Mouse (Mus musculus) neural tube, embryonic 11.5 days (tissue): ENCODE measurements around the gene Pnpla6. TPM values are rescaled to one million over a fixed set of nuclear protein-coding genes. Genes with fewer than 3 reads are reported as not detected.

Experiments
- ATAC-seq: fragments of 200-750 bp; cut with Nextera tagmentation; 2 replicates; pipeline ENCODE4 v1.8.0; 2017; ENCODE audit warnings: moderate number of reproducible peaks, mild to moderate bottlenecking, moderate TSS enrichment, moderate library complexity; ENCODE audit not compliant: insufficient read depth, low FRiP score, low TSS enrichment
- DNase-seq: peaks from one replicate; pipeline ENCODE4 v3.0.0-alpha.2; 2015; ENCODE audit warnings: low spot score
- H3K27ac ChIP-seq: fragments of 300-500 bp; sonication (generic); 2 replicates; pipeline ENCODE4 v1.5.1; 2014; ENCODE audit warnings: low read depth, mild to moderate bottlenecking, low read length
- H3K27me3 ChIP-seq: fragments of 300-500 bp; sonication (generic); 2 replicates; pipeline ENCODE4 v1.6.1; 2014; ENCODE audit warnings: mild to moderate bottlenecking, low read length, mixed read lengths; ENCODE audit not compliant: control insufficient read depth, insufficient read depth
- H3K36me3 ChIP-seq: fragments of 300-500 bp; sonication (generic); 2 replicates; pipeline ENCODE4 v1.6.1; 2014; ENCODE audit warnings: mild to moderate bottlenecking, low read length, moderate library complexity, mixed read lengths; ENCODE audit not compliant: control insufficient read depth, insufficient read depth
- H3K4me1 ChIP-seq: fragments of 300-500 bp; sonication (generic); 2 replicates; pipeline ENCODE4 v1.6.1; 2014; ENCODE audit warnings: low read length, mixed read lengths; ENCODE audit not compliant: control insufficient read depth, insufficient read depth
- H3K4me2 ChIP-seq: fragments of 300-500 bp; sonication (generic); 2 replicates; pipeline ENCODE4 v1.6.1; 2014; ENCODE audit warnings: low read depth, mild to moderate bottlenecking, moderate library complexity
- H3K4me3 ChIP-seq: fragments of 300-500 bp; sonication (generic); 2 replicates; pipeline ENCODE4 v1.5.1; 2014; ENCODE audit warnings: low read depth, low read length
- H3K9ac ChIP-seq: fragments of 300-500 bp; sonication (generic); 2 replicates; pipeline ENCODE4 v1.6.1; 2014; ENCODE audit warnings: mild to moderate bottlenecking, low read length
- H3K9me3 ChIP-seq: fragments of 300-500 bp; sonication (generic); 2 replicates; pipeline ENCODE4 v1.6.1; 2016; ENCODE audit warnings: low read length; ENCODE audit not compliant: control insufficient read depth
- WGBS: fragments of 180-500 bp; shearing (Covaris S2); extraction: QIAGEN DNeasy Blood & Tissue Kit; methylation state at CpG from one replicate; pipeline ENCODE4 v1.1.7; 2014; 5-methylcytosine and 5-hydroxymethylcytosine counted together
- polyA plus RNA-seq: library from polyadenylated mRNA; unstranded; fragments of >200 nt; fragmentation: Nextera tagmentation; extraction: Ambion mirVana; gene quantifications from 2 replicates; pipeline ENCODE4 v1.2.1, GENCODE M21; 2014

Pnpla6 gene
- 17.9 and 20.7 TPM in 2 replicates for polyA plus RNA-seq

DNA sequence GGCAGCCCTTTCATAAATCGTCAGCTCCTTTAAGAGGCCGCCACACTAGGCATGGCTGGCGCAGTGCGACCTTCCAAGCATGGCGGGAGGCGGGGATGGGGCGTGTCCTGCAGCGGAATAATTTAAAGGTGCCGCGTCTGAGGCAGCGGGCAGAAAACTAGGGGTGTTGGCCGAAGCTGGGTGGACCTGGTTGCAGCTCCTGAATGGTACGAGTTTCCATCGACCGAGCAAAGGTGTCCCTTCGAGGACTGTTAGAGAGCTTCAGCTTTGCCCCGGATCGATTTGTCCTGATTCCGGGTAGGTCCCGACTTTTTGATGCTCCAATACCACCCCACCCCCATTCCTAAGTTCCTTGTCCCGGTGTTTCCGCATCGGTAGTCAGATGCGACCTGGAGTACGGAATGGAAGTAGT is at the start of gene Pnpla6:
Pnpla6 (plus strand) TSS at position 125 of the 412 bp plus-strand sequence.
- no peaks in the 10 kb centered on the region for H3K4me1 ChIP-seq
- 1% methylated on average over 25 of the region's 25 CpGs for WGBS
- H3K4me2 ChIP-seq = peak within 1 kb of the TSS; percentile 98

DNA sequence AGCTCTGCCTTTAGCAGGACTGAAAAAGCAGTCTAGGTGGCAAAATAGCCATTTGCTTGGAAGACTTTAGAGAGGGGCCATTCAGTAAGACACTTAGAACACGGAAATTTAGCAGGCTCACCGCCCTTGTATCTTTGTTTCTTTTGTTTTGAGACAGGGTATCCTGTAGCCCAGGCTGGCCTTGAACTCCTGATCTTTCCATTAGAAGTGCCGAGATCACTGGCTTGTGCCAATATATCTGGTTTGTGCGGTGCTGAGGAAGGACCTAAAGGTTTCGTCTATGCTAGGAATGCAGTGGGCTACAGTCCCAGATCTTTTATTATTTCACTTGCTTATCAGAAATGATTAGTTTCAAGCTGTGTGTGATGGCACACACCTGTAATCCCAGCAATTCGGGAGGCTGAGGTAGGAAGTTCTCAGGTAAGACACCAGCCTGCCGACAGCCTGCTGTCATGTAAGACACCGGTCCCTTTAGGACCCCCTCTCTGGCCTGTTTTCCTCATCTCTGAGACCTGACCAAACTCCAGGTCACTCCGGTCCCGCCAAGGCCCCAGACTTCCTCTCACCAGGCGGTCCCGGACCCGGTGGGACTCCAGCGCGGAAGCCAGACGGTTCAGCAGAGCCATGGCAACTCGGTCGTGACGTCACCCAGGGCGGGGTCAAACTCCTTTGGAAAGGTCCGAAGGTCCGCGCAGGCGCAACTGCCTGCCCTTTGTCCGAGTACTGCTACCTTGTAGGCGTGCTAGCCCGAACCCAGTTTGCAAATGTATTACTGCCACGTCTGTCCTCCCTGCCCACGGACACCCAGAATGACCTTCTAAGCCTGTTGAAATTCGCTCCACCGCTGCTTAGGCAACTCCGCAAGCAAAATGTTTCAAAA is 47.9 kb upstream of the Pnpla6 start, which contains the start of gene Pex11g:
Pex11g (minus strand) TSS at position 675 of the 880 bp plus-strand sequence.
- 9% methylated on average over 32 of the region's 32 CpGs for WGBS
- ATAC-seq (peak; percentile 93), DNase-seq (peak; percentile 98)
- Histone ChIP-seq H3K4me2 (peak within 1 kb of the TSS; percentile 65), H3K9ac (peak within 1 kb of the TSS; percentile 70), H3K4me3 (peak within 1 kb of the TSS; percentile 37), H3K9me3 (no peaks in the 10 kb centered on the region), H3K4me1 (peaks cover 5% of the 10 kb centered on the region; the same call in 1 of the 2 replicates), H3K36me3 (no peaks in the 10 kb centered on the region), H3K27me3 (no peaks in the 10 kb centered on the region), H3K27ac (peak within 1 kb of the TSS; percentile 74)

More for the DNA sequence above, at the start of gene Pnpla6:
- H3K9me3 ChIP-seq = no peaks in the 10 kb centered on the region
- no peaks in the 10 kb centered on the region for H3K27me3 ChIP-seq
- H3K9ac ChIP-seq = peak within 1 kb of the TSS; percentile 48
- DNase-seq = peak; percentile 86
- peak within 1 kb of the TSS; percentile 54 for H3K4me3 ChIP-seq
- H3K27ac ChIP-seq = 0 out of 2 replicates have a peak within 1 kb of the TSS, but pooled peaks have one; percentile 20
- H3K36me3 ChIP-seq = peaks cover 3% of the 10 kb centered on the region
- peak; percentile 72 for ATAC-seq

DNA sequence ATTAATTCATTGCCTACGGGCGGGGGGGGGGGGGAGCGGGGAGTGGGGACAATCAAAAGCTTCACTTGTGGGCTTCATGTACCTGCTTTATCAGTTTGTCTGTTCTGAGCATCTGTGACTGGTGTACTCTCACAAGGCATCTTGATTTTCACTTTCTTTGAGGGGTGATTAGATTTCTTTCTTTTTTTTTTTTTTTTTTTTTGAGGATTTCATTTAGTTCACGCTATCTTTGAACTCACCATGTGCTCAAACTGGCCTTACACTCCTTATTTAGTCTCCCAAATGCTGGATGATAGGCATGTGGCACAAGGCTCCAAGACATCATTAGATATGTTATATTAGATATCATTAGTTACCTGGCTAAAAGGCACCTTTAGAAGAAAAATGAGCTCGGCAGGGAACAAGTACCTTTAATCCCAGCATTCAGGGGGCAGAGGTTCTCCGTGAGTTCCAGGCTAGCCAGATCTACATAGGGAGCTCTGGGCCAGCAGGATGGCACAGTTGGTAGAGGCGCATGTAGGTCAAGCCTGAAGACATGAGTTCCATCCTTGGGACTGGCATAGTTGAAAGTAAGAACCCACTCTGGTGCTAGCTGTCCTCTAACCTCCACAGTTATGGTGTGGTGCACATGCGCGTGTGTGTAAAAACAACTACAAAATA is 47.2 kb upstream of the Pnpla6 start:
- Histone ChIP-seq H3K9ac (peak overlapping the region; percentile 70), H3K36me3 (no peaks in the 10 kb centered on the region), H3K4me1 (peaks cover 5% of the 10 kb centered on the region; the same call in 1 of the 2 replicates), H3K27ac (peak overlapping the region; percentile 74), H3K4me3 (peak overlapping the region; percentile 37), H3K9me3 (no peaks in the 10 kb centered on the region), H3K27me3 (no peaks in the 10 kb centered on the region), H3K4me2 (peak overlapping the region; percentile 65)
- WGBS = 57% methylated on average over 9 of the region's 9 CpGs
- DNase-seq (no peak), ATAC-seq (peak; percentile 14; the same call in 1 of the 2 replicates)

DNA sequence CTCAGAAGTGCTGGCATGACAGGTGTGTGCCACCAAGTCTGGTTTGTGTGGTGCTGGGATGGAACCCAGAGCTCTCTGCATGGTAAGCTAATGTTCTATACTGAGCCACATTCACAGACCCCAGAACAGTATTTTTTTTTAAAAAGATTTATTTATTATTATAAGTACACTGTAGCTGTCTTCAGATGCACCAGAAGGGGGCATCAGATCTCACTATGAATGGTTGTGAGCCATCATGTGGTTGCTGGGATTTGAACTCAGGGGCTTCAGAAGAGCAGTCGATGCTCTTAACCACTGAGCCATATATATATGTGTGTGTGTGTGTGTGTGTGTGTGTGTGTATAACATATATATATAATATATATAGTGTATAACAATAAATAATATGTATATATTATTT is 46.3 kb upstream of the Pnpla6 start:
- no peaks in the 10 kb centered on the region for H3K36me3 ChIP-seq
- H3K4me1 ChIP-seq = peaks cover 5% of the 10 kb centered on the region; the same call in 1 of the 2 replicates
- no peaks in the 10 kb centered on the region for H3K9me3 ChIP-seq
- ATAC-seq (no peak), DNase-seq (no peak)
- H3K9ac ChIP-seq = no peak overlapping the region
- H3K4me2 ChIP-seq = no peak overlapping the region
- H3K27ac ChIP-seq = no peak overlapping the region
- H3K27me3 ChIP-seq = no peaks in the 10 kb centered on the region
- H3K4me3 ChIP-seq = no peak overlapping the region
- WGBS = 84% methylated on average over 1 of the region's 1 CpGs

DNA sequence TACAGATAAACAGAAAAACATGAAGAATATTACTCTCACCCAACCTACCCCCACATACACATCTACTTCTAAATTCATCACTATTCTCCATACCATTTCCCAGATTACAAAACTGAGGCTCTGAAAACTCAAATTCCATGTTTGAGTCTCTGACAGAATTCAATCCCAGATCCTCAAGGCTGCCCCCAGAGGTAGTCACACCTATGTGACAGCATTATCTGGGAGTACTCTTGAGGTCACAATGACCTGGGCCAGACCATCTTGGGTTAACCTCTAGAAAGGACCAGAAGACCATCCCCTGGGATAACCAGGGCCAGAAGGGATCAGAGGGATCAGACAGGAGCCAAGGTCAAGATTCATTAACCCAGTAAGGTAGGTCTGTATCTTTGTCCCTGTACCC is 44.6 kb upstream of the Pnpla6 start, which contains the start of gene Tex45:
Tex45 (plus strand) TSS at position 301 of the 400 bp plus-strand sequence.
- Histone ChIP-seq H3K9me3 (no peaks in the 10 kb centered on the region), H3K4me3 (no peak within 1 kb of the TSS), H3K4me1 (peaks cover 5% of the 10 kb centered on the region; the same call in 1 of the 2 replicates), H3K27ac (no peak within 1 kb of the TSS), H3K9ac (no peak within 1 kb of the TSS), H3K4me2 (no peak within 1 kb of the TSS), H3K36me3 (no peaks in the 10 kb centered on the region), H3K27me3 (no peaks in the 10 kb centered on the region)
- no peak for DNase-seq
- ATAC-seq = no peak

DNA sequence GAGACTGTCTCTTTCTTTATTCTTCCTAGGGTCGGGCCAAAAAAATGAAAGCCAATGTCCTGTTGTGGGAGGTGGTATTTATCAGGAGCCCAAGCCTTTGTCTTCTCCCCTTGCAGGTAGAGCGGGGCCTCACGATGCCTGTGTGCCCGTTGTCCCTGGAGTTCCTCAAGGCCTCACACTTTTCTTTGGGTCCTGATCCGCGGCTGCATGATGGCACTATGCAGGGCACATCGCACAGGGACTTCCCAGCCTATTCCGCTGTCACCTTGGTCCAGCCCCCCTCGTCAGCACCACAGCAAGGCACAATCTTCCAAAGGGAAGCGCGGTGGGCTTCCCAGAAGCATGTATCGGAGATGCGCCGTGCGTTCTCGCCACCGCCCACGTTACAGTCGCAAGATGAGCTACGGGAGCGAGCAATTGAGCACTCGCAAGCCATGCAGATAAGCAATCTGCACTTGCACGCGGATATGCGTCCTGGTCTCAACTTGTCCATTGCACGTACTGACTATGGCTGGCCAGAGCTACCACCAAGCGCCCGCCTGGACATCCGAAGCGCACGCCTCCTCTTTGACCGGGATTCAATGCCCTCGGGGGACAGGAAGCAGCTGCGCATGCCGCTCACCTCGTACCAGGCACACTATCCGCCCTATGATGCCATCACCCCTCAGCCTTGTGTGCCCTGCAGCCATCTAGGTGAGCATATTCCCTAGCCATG is 39.3 kb upstream of the Pnpla6 start:
- no peak overlapping the region for H3K9ac ChIP-seq
- no peaks in the 10 kb centered on the region for H3K9me3 ChIP-seq
- no peaks in the 10 kb centered on the region for H3K4me1 ChIP-seq
- H3K27ac ChIP-seq = no peak overlapping the region
- DNase-seq (no peak), ATAC-seq (no peak)
- 26% methylated on average over 37 of the region's 37 CpGs for WGBS
- H3K27me3 ChIP-seq = no peaks in the 10 kb centered on the region
- peak overlapping the region; percentile 25 for H3K4me2 ChIP-seq
- no peak overlapping the region for H3K4me3 ChIP-seq
- no peaks in the 10 kb centered on the region for H3K36me3 ChIP-seq

DNA sequence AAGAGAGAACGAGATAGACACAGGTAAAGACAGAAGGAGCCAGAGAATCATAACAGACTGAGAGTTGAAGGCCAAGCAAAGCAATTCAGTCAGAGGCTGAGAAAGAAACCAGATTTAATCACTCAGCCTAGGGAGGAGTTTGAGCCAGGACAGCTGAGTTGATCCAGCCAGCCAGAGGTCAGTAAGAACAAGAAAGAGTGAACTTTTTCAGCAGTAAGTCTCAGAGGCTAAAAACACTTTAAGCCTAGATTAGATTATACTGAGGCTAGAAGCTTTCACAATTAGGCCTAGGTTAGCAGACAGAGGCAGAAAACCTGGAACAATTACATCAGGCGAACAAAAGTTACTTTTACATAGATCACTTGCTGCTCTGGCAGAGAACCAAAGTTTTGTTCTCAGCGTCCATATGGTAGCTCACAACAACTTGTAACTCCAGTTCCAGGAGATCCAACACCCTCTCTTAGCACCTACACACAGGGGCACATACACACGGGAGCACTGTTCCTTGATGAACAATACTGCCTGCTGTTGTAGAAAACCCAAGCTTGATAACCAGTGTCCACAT is 34.9 kb upstream of the Pnpla6 start:
- Histone ChIP-seq H3K27me3 (no peaks in the 10 kb centered on the region), H3K4me1 (no peaks in the 10 kb centered on the region), H3K27ac (no peak overlapping the region), H3K9me3 (no peaks in the 10 kb centered on the region), H3K4me2 (no peak overlapping the region), H3K4me3 (no peak overlapping the region), H3K9ac (no peak overlapping the region), H3K36me3 (no peaks in the 10 kb centered on the region)
- WGBS = 75% methylated on average over 4 of the region's 4 CpGs
- DNase-seq = no peak
- no peak for ATAC-seq

DNA sequence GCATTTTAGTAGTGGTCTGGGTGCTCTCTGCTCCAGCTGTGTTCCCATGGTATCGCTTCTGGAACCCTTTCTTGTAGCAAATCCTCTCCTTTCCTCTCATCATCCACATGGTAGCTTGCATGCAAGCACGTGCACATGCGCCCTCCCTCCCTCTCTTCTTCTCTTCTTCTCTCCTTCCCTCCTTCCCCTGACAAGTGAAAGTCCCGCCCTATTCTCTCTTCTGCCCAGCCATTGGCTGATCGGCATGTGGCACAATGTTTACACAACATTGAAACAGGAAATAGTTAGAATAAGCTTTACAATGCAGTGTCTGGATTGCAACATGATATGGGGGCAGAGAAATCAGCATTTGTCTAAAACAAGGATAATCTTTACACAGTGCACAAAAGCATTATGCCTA is 33.6 kb upstream of the Pnpla6 start:
- ATAC-seq = no peak
- Histone ChIP-seq H3K4me2 (no peak overlapping the region), H3K27ac (no peak overlapping the region), H3K9me3 (no peaks in the 10 kb centered on the region), H3K9ac (no peak overlapping the region), H3K4me1 (no peaks in the 10 kb centered on the region), H3K36me3 (no peaks in the 10 kb centered on the region), H3K27me3 (no peaks in the 10 kb centered on the region), H3K4me3 (no peak overlapping the region)
- WGBS = 70% methylated on average over 5 of the region's 5 CpGs
- no peak for DNase-seq
